Mouse (Mus musculus) spleen, adult 2 months (tissue): ENCODE results near the gene Grik3.

Source experiments
- CTCF ChIP-seq: fragments of 200-500 bp; IDR thresholded peaks from 2 replicates; pipeline ENCODE4 v1.5.1; 2011; ENCODE audit warnings: mild to moderate bottlenecking, inconsistent platforms; ENCODE audit not compliant: insufficient read depth, insufficient read length, insufficient replicate concordance; ENCODE audit errors: extremely low read depth
- POLR2A ChIP-seq: fragments of 200-500 bp; IDR thresholded peaks from 2 replicates; pipeline ENCODE4 v1.6.1; 2011; ENCODE audit warnings: low read depth, low read length, inconsistent platforms

GRCm38 (mm10) chr4:125495477-125495876, 5.0 kb downstream of the Grik3 start:
- no peak for TF ChIP-seq POLR2A
- TF ChIP-seq CTCF, result no peak
